Mouse (Mus musculus) midbrain, embryonic 16.5 days (tissue): ENCODE results near the gene Klhl26. TPM values are rescaled to one million over a fixed set of nuclear protein-coding genes. Genes with fewer than 3 reads are reported as not detected.

ENCODE experiments used
- ATAC-seq: fragments of 200-750 bp; cut with Nextera tagmentation; 2 replicates; pipeline ENCODE4 v1.8.0; 2017; ENCODE audit warnings: moderate TSS enrichment
- H3K27ac ChIP-seq: fragments of 300-500 bp; sonication (generic); 2 replicates; pipeline ENCODE4 v1.5.1; 2014; ENCODE audit warnings: mild to moderate bottlenecking, low read length, mixed read lengths
- H3K27me3 ChIP-seq: fragments of 300-500 bp; sonication (generic); 2 replicates; pipeline ENCODE4 v1.6.1; 2014; ENCODE audit warnings: low read depth, low read length, mixed read lengths; ENCODE audit not compliant: control insufficient read depth, insufficient read depth
- H3K36me3 ChIP-seq: fragments of 300-500 bp; sonication (generic); 2 replicates; pipeline ENCODE4 v1.6.1; 2014; ENCODE audit warnings: mild to moderate bottlenecking, low read length, moderate library complexity, mixed read lengths; ENCODE audit not compliant: control insufficient read depth, insufficient read depth
- H3K4me1 ChIP-seq: fragments of 300-500 bp; sonication (generic); 2 replicates; pipeline ENCODE4 v1.6.1; 2014; ENCODE audit warnings: mild to moderate bottlenecking, low read length, mixed read lengths; ENCODE audit not compliant: control insufficient read depth, insufficient read depth
- H3K4me2 ChIP-seq: fragments of 300-500 bp; sonication (generic); 2 replicates; pipeline ENCODE4 v1.6.1; 2014; ENCODE audit warnings: mild to moderate bottlenecking, low read length, mixed read lengths
- H3K4me3 ChIP-seq: fragments of 300-500 bp; sonication (generic); 2 replicates; pipeline ENCODE4 v1.5.1; 2014; ENCODE audit warnings: low read depth, mild to moderate bottlenecking, low read length, moderate library complexity, mixed read lengths
- H3K9ac ChIP-seq: fragments of 300-500 bp; sonication (generic); 2 replicates; pipeline ENCODE4 v1.6.1; 2014; ENCODE audit warnings: low read depth, low read length, mixed read lengths
- H3K9me3 ChIP-seq: fragments of 300-500 bp; sonication (generic); replicated peaks from 2 replicates; pipeline ENCODE4 v1.6.1; 2014; ENCODE audit warnings: mild to moderate bottlenecking, low read length, mixed read lengths; ENCODE audit not compliant: control insufficient read depth, poor library complexity, severe bottlenecking
- WGBS: fragments of 180-500 bp; shearing (Covaris S2); extraction: QIAGEN DNeasy Blood & Tissue Kit; methylation state at CpG from one replicate; pipeline ENCODE4 v1.1.7; 2014; 5-methylcytosine and 5-hydroxymethylcytosine counted together
- polyA plus RNA-seq: library from polyadenylated mRNA; unstranded; fragments of >200 nt; fragmentation: Nextera tagmentation; extraction: Ambion mirVana; gene quantifications from 2 replicates; pipeline ENCODE4 v1.2.1, GENCODE M21; 2015

Klhl26 gene
- polyA plus RNA-seq: 31.0 and 32.4 TPM in 2 replicates

- peak within 1 kb of the TSS; percentile 91 for H3K4me3 ChIP-seq
- H3K27me3 ChIP-seq: peaks cover 9% of the 10 kb centered on the region; the same call in 1 of the 2 replicates
- peak; percentile 86 for ATAC-seq
- peak within 1 kb of the TSS; percentile 51; the same call in 1 of the 2 replicates for H3K27ac ChIP-seq
- no peaks in the 10 kb centered on the region for H3K36me3 ChIP-seq
- peaks cover 23% of the 10 kb centered on the region for H3K4me1 ChIP-seq
- under 1% methylated on average over 53 of the region's 53 CpGs for WGBS
- peak within 1 kb of the TSS; percentile 97 for H3K9ac ChIP-seq
- H3K4me2 ChIP-seq: peak within 1 kb of the TSS; percentile 79
- no peaks in the 10 kb centered on the region for H3K9me3 ChIP-seq
These were observed at the start of gene Klhl26 for GRCm38 (mm10) chr8:70476333-70477268. TSS of gene Klhl26 (minus strand) at chr8:70476968.

GRCm38 (mm10) chr8:70522592-70523403 is 46.0 kb upstream of the Klhl26 start:
- under 1% methylated on average over 48 of the region's 51 CpGs for WGBS
- 0 out of 2 replicates have a peak, but pooled peaks cover 3% of the 10 kb centered on the region for H3K36me3 ChIP-seq
- no peaks in the 10 kb centered on the region for H3K27me3 ChIP-seq
- H3K4me2 ChIP-seq: peak overlapping the region; percentile 85
- H3K4me1 ChIP-seq: peaks cover 10% of the 10 kb centered on the region
- ATAC-seq: peak; percentile 88
- H3K27ac ChIP-seq: peak overlapping the region; percentile 87
- no peaks in the 10 kb centered on the region for H3K9me3 ChIP-seq
- peak overlapping the region; percentile 90 for H3K9ac ChIP-seq
- peak overlapping the region; percentile 74 for H3K4me3 ChIP-seq

- 58% methylated on average over 2 of the region's 2 CpGs for whole genome bisulfite sequencing
- H3K27ac ChIP-seq: no peak overlapping the region
These were observed 42.8 kb upstream of the Klhl26 start for GRCm38 (mm10) chr8:70519606-70520005.

DNA sequence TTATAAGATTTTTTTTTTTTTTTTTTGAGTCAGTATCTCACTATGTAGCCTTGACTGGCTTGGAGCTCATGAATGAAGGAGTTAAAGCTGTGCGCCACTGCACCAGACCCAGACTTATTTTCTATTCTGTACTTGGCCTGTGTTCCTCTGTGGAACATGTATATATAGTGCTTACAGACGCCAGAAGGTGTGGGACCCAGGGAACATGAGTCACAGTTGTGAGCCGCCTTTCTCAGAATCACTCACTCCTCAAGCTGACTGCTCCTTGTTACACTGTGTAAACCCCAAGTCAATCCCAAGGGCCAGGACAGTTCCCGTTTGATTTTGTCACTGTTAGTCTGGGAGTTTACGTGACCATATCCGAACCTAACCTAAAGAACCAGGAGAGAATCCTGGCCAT is 42.3 kb upstream of the Klhl26 start:
- no peak overlapping the region for H3K9ac ChIP-seq
- no peak overlapping the region for H3K4me3 ChIP-seq
- no peak overlapping the region for H3K4me2 ChIP-seq
- H3K27ac ChIP-seq: no peak overlapping the region
- peaks cover 6% of the 10 kb centered on the region for H3K4me1 ChIP-seq
- WGBS: 93% methylated on average over 6 of the region's 6 CpGs
- no peak for ATAC-seq
- H3K27me3 ChIP-seq: no peaks in the 10 kb centered on the region
- H3K36me3 ChIP-seq: peaks cover 8% of the 10 kb centered on the region; the same call in 1 of the 2 replicates
- H3K9me3 ChIP-seq: no peaks in the 10 kb centered on the region

More at GRCm38 (mm10) chr8:70519606-70520005, 42.8 kb upstream of the Klhl26 start:
- H3K27me3 ChIP-seq: no peaks in the 10 kb centered on the region
- no peak overlapping the region for H3K9ac ChIP-seq
- H3K4me2 ChIP-seq: no peak overlapping the region
- no peak for ATAC-seq
- H3K4me3 ChIP-seq: no peak overlapping the region
- no peaks in the 10 kb centered on the region for H3K9me3 ChIP-seq
- H3K4me1 ChIP-seq: peaks cover 6% of the 10 kb centered on the region
- H3K36me3 ChIP-seq: 0 out of 2 replicates have a peak, but pooled peaks cover 6% of the 10 kb centered on the region

DNA sequence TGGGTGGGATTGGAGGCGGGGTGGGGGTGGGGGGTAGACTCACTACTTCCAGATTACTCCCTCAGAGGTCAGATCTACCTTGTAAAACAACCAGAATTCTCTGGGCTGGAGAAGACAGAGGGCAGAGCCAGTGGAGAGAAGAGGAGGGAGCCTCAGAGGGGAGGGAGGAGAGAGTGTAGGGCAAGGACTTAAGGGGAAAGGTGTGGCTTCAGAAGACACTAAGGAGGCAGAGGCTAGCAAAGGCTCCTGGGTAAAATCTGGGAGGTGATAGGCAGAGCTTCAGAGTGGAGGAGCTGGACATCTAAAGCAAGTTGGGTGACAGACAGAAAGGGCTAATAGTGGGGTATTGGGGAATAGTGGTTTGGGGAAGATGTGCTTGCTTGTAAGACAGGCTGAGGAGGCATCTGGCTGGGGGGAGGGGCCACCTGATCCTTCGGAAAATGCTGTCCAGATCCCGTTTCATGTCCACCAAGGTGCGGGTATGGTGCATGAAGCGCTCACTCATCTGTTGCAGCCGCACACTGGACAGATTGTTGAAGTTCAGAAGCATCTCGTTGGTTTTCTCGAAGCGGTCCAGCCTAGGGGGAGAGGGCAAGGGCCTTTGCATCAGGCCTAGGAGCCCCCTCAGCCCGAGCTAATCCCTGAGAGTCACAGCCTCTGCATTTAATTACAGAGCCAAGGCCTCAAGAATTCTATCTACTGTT is 41.3 kb upstream of the Klhl26 start:
- Histone ChIP-seq H3K9ac (no peak overlapping the region), H3K4me2 (no peak overlapping the region), H3K36me3 (peaks cover 8% of the 10 kb centered on the region; the same call in 1 of the 2 replicates), H3K9me3 (no peaks in the 10 kb centered on the region), H3K27ac (no peak overlapping the region), H3K27me3 (no peaks in the 10 kb centered on the region), H3K4me3 (no peak overlapping the region), H3K4me1 (peaks cover 6% of the 10 kb centered on the region)
- WGBS: 79% methylated on average over 10 of the region's 10 CpGs
- ATAC-seq: no peak

DNA sequence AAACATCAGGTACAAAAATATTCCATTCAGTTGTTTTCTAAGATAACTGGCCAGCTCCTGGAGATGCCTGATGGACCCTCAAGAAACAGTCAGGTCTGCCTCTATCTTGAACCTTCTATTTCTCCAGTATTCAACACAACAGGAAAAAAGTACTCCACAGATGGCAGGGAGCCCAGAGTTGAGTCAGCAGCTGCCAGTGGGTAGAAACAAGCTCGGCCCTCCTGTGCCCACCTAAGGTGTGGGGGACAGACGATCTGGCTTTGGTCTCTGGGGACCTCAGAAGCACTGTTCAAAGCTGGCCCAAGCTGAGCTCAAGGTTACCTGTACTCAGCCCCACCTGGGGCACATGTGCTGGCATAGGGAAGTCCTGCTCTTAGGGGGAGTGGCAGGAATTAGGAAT is 36.7 kb upstream of the Klhl26 start:
- H3K36me3 ChIP-seq: peaks cover 6% of the 10 kb centered on the region; the same call in 1 of the 2 replicates
- H3K4me2 ChIP-seq: no peak overlapping the region
- 70% methylated on average over 2 of the region's 2 CpGs for WGBS

DNA sequence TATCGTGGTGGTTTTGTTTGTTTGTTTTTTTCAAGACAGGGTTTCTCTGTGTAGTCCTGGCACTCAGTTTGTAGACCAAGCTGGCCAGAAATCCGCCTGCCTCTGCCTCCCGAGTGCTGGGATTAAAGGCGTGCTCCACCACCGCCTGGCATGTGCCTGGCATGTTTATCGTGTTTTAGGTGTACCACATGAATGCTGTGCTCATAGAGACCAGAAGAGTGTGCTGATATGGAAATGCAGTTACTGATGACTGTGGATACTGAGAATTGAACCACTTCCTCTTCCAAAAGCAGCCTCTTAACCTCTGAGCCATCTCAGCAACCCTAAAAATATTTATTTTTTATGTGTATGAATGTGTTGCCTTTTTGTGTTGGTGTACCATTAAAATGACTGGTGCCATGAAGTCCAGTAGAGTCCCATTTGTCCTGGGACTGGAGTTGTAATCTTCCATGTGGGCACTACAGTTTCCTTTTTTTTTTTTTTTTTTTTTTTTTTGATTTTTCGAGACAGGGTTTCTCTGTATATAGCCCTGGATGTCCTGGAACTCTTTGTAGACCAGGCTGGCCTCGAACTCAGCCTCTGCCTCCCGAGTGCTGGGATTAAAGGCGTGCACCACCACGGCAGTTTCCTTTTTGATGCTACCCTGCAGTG is 35.6 kb upstream of the Klhl26 start:
- peaks cover 13% of the 10 kb centered on the region for H3K36me3 ChIP-seq
- H3K9ac ChIP-seq: no peak overlapping the region
- H3K4me3 ChIP-seq: no peak overlapping the region
- 96% methylated on average over 11 of the region's 11 CpGs for WGBS
- H3K27me3 ChIP-seq: no peaks in the 10 kb centered on the region
- peaks cover 17% of the 10 kb centered on the region for H3K4me1 ChIP-seq
- no peak overlapping the region for H3K4me2 ChIP-seq
- H3K9me3 ChIP-seq: no peaks in the 10 kb centered on the region
- H3K27ac ChIP-seq: no peak overlapping the region
- no peak for ATAC-seq

More for the DNA sequence above, 36.7 kb upstream of the Klhl26 start:
- Histone ChIP-seq H3K4me1 (peaks cover 16% of the 10 kb centered on the region), H3K9me3 (no peaks in the 10 kb centered on the region), H3K27me3 (no peaks in the 10 kb centered on the region), H3K4me3 (no peak overlapping the region), H3K27ac (no peak overlapping the region), H3K9ac (no peak overlapping the region)
- ATAC-seq: no peak

GRCm38 (mm10) chr8:70511770-70512169 is 35.0 kb upstream of the Klhl26 start:
- no peaks in the 10 kb centered on the region for H3K27me3 ChIP-seq
- H3K36me3 ChIP-seq: peaks cover 14% of the 10 kb centered on the region
- no peaks in the 10 kb centered on the region for H3K9me3 ChIP-seq
- 95% methylated on average over 2 of the region's 2 CpGs for WGBS
- H3K4me2 ChIP-seq: no peak overlapping the region
- no peak overlapping the region for H3K4me3 ChIP-seq
- no peak for ATAC-seq
- H3K4me1 ChIP-seq: peaks cover 17% of the 10 kb centered on the region
- no peak overlapping the region for H3K27ac ChIP-seq
- H3K9ac ChIP-seq: no peak overlapping the region
